In genomic region chr10:59777246-59777645, GRCm38 (mm10) we compare ENCODE assay signal across 12 mouse cellular contexts.
DNase-seq lines count a peak whose midpoint lies in the region; ATAC-seq and TF ChIP-seq lines count a peak whose summit lies in the region.
"Had no signal": no experiment of that assay in that cellular context is flagged by ENCODE, and none has a peak within 500 bp of the region (broad histone marks: within the 10 kb centered on the region; RNA-seq: fewer than 3 reads in every experiment).

No protein-coding gene starts in this region.

- peak; percentile 70 for ATAC-seq in heart, embryonic 16.5 days (replicated peaks; ENCODE audit: extremely low read depth, insufficient read depth, low FRiP score)
- peak; percentile 67 for ATAC-seq in intestine, postnatal 0 days

- 19% methylated on average over 3 of the region's 3 CpGs for WGBS in heart, embryonic 16.5 days
- 48% methylated on average over 3 of the region's 3 CpGs for WGBS in intestine, postnatal 0 days

- intact Hi-C loops in heart, postnatal 36 days (cut with DNase I), result no loop called here
- intact Hi-C loops in left cerebral cortex, postnatal 10 days (cut with DNase I), result no loop called here

- TF ChIP-seq CTCF in intestine, postnatal 0 days (IDR thresholded peaks at IDR 0.05; ENCODE audit: low read depth), result no peak

- no peaks in the 10 kb centered on the region for H3K9me3 ChIP-seq in heart, embryonic 16.5 days (replicated peaks; ENCODE audit: control insufficient read depth, low read length)
- no peaks in the 10 kb centered on the region for H3K9me3 ChIP-seq in intestine, postnatal 0 days (ENCODE audit: control insufficient read depth)
- H3K9me3 ChIP-seq: lung, embryonic 15.5 days had no signal

- H3K36me3 ChIP-seq in heart, embryonic 16.5 days (ENCODE audit: control insufficient read depth, insufficient read depth), result no peaks in the 10 kb centered on the region
- H3K36me3 ChIP-seq in intestine, postnatal 0 days (ENCODE audit: control insufficient read depth, insufficient read depth), result peaks cover 13% of the 10 kb centered on the region; the same call in 1 of the 2 replicates
- H3K36me3 ChIP-seq: lung, embryonic 15.5 days had no signal

- no peak for DNase-seq in heart, postnatal 36 days
- peak; percentile 27 for DNase-seq in adrenal gland, adult 2 months
- peak; percentile 22 for DNase-seq in lung, postnatal 25 days (ENCODE audit: low spot score)
- no peak for DNase-seq in left cerebral cortex, postnatal 10 days (ENCODE audit: extremely low spot score in 1 of 2, low spot score in 2 of 2)
- DNase-seq in thymus, postnatal 14 days, result no peak
- DNase-seq: cerebellum, postnatal 14 days; right cerebral cortex, postnatal 4 days; thymus, adult 2 months had no signal

- H3K27ac ChIP-seq in heart, embryonic 16.5 days (ENCODE audit: low read length), result no peak overlapping the region
- H3K27ac ChIP-seq in intestine, postnatal 0 days (ENCODE audit: low read depth, low read length), result no peak overlapping the region
- H3K27ac ChIP-seq: hindbrain, embryonic 14.5 days; lung, embryonic 15.5 days had no signal

- no peak overlapping the region for H3K9ac ChIP-seq in heart, embryonic 16.5 days (ENCODE audit: low read length)
- H3K9ac ChIP-seq in intestine, postnatal 0 days (ENCODE audit: low read depth, low read length), result no peak overlapping the region
- H3K9ac ChIP-seq: hindbrain, embryonic 14.5 days; lung, embryonic 15.5 days had no signal

- no peak overlapping the region for H3K4me2 ChIP-seq in heart, embryonic 16.5 days (ENCODE audit: low read depth, low read length)
- no peak overlapping the region for H3K4me2 ChIP-seq in intestine, postnatal 0 days (replicated peaks; ENCODE audit: low read depth)
- H3K4me2 ChIP-seq: hindbrain, embryonic 14.5 days; lung, embryonic 15.5 days had no signal

- no peak overlapping the region for H3K4me3 ChIP-seq in heart, embryonic 16.5 days (ENCODE audit: low read length)
- no peak overlapping the region for H3K4me3 ChIP-seq in intestine, postnatal 0 days (ENCODE audit: low read depth, low read length)
- H3K4me3 ChIP-seq: lung, embryonic 15.5 days had no signal

- H3K4me1 ChIP-seq in heart, embryonic 16.5 days (ENCODE audit: control insufficient read depth, insufficient read depth, low read length), result peaks cover 8% of the 10 kb centered on the region
- H3K4me1 ChIP-seq in intestine, postnatal 0 days (replicated peaks; ENCODE audit: control insufficient read depth, insufficient read depth, low read length), result 0 out of 2 replicates have a peak, but pooled peaks cover 2% of the 10 kb centered on the region
- H3K4me1 ChIP-seq: lung, embryonic 15.5 days had no signal

- H3K27me3 ChIP-seq in heart, embryonic 16.5 days (ENCODE audit: control insufficient read depth, insufficient read depth, low read length), result no peaks in the 10 kb centered on the region
- H3K27me3 ChIP-seq in intestine, postnatal 0 days (replicated peaks; ENCODE audit: control insufficient read depth, insufficient read depth, low read length), result no peaks in the 10 kb centered on the region
- H3K27me3 ChIP-seq: lung, embryonic 15.5 days had no signal

Comparison
In these comparisons a context has a peak if more than half of its experiments do, and no peak if none do; other contexts are left out.
1. DNase-seq: peak in adrenal gland, adult 2 months (single experiment) and lung, postnatal 25 days (single experiment); none in heart, postnatal 36 days (0 of 2), left cerebral cortex, postnatal 10 days (0 of 2) and thymus, postnatal 14 days (single experiment).